Mouse (Mus musculus): ENCODE results near the gene Dusp2. TPM values are rescaled to one million over a fixed set of nuclear protein-coding genes. Genes with fewer than 3 reads are reported as not detected.

The Dusp2 gene
- total RNA-seq, 2 experiments from 2014 or later: 18.4 to 33.5 TPM

Other genes starting within 250 kb of the Dusp2 start
- 44.7 and 65.6 TPM in 2 replicates for gene Ncaph, start 202.2 kb upstream of the Dusp2 start, total RNA-seq (2014; fragmentation: Nextera tagmentation)
- gene Ncaph, start 202.2 kb upstream of the Dusp2 start, total RNA-seq (2017): 55.8 and 57.3 TPM in 2 replicates
- 17.9 and 23.4 TPM in 2 replicates for gene Itpripl1, start 192.7 kb upstream of the Dusp2 start, total RNA-seq (2014; fragmentation: Nextera tagmentation)
- gene Itpripl1, start 192.7 kb upstream of the Dusp2 start, total RNA-seq (2017): 15.8 and 24.0 TPM in 2 replicates
- gene 1810024B03Rik, start 127.9 kb upstream of the Dusp2 start, total RNA-seq (2014; fragmentation: Nextera tagmentation): 2.8 and 6.5 TPM in 2 replicates
- gene 1810024B03Rik, start 127.9 kb upstream of the Dusp2 start, total RNA-seq (2017): 1.6 and 2.6 TPM in 2 replicates
- gene Snrnp200, start 127.8 kb upstream of the Dusp2 start, total RNA-seq (2014; fragmentation: Nextera tagmentation): 99.4 and 122 TPM in 2 replicates
- 202 and 255 TPM in 2 replicates for gene Snrnp200, start 127.8 kb upstream of the Dusp2 start, total RNA-seq (2017)
- gene Ciao1, start 88.3 kb upstream of the Dusp2 start, total RNA-seq (2014; fragmentation: Nextera tagmentation): 39.4 and 40.1 TPM in 2 replicates
- gene Ciao1, start 88.3 kb upstream of the Dusp2 start, total RNA-seq (2017): 19.0 and 45.1 TPM in 2 replicates
- gene Tmem127, start 88.3 kb upstream of the Dusp2 start, total RNA-seq (2014; fragmentation: Nextera tagmentation): 17.5 and 26.0 TPM in 2 replicates
- 38.7 and 39.5 TPM in 2 replicates for gene Tmem127, start 88.3 kb upstream of the Dusp2 start, total RNA-seq (2017)
- gene Stard7, start 65.9 kb upstream of the Dusp2 start, total RNA-seq (2014; fragmentation: Nextera tagmentation): 97.7 and 109 TPM in 2 replicates
- 130 and 141 TPM in 2 replicates for gene Stard7, start 65.9 kb upstream of the Dusp2 start, total RNA-seq (2017)
- gene Astl, start 2.5 kb downstream of the Dusp2 start, total RNA-seq (2014; fragmentation: Nextera tagmentation): 0.40 TPM in 1 of 2 replicates, not detected in the other
- gene Astl, start 2.5 kb downstream of the Dusp2 start, total RNA-seq (2017): not detected in 2 replicates
- not detected in 2 replicates for gene Adra2b, start 27.0 kb downstream of the Dusp2 start, total RNA-seq (2014; fragmentation: Nextera tagmentation)
- gene Adra2b, start 27.0 kb downstream of the Dusp2 start, total RNA-seq (2017): not detected in 2 replicates
- not detected in 2 replicates for gene Gpat2, start 89.0 kb downstream of the Dusp2 start, total RNA-seq (2014; fragmentation: Nextera tagmentation)
- gene Gpat2, start 89.0 kb downstream of the Dusp2 start, total RNA-seq (2017): not detected in 2 replicates
- gene Fahd2a, start 108.4 kb downstream of the Dusp2 start, total RNA-seq (2014; fragmentation: Nextera tagmentation): 17.8 and 18.9 TPM in 2 replicates
- gene Fahd2a, start 108.4 kb downstream of the Dusp2 start, total RNA-seq (2017): 1.8 and 3.5 TPM in 2 replicates
- gene Kcnip3, start 185.9 kb downstream of the Dusp2 start, total RNA-seq (2014; fragmentation: Nextera tagmentation): not detected in 2 replicates
- 0.15 TPM in 1 of 2 replicates, not detected in the other for gene Kcnip3, start 185.9 kb downstream of the Dusp2 start, total RNA-seq (2017)
- gene Prom2, start 205.3 kb downstream of the Dusp2 start, total RNA-seq (2014; fragmentation: Nextera tagmentation): not detected in 2 replicates
- not detected in 2 replicates for gene Prom2, start 205.3 kb downstream of the Dusp2 start, total RNA-seq (2017)

Data from megakaryocyte-erythroid progenitor cell, adult 5-6 weeks (primary cell).